Mouse (Mus musculus) midbrain, postnatal 0 days (tissue): ENCODE measurements around the gene Stac3. TPM values are rescaled to one million over a fixed set of nuclear protein-coding genes. Genes with fewer than 3 reads are reported as not detected.
A peak's percentile ranks its signal among the peaks of the same experiment; 100 is the strongest.

Experiments
- ATAC-seq: fragments of 200-750 bp; cut with Nextera tagmentation; 2 replicates; pipeline ENCODE4 v1.8.0; 2017; ENCODE audit warnings: moderate number of reproducible peaks, mild to moderate bottlenecking, moderate TSS enrichment, moderate library complexity; ENCODE audit not compliant: low FRiP score
- DNase-seq: peaks from one replicate; pipeline ENCODE4 v3.0.0-alpha.2; 2015; ENCODE audit warnings: low spot score
- H3K27ac ChIP-seq: fragments of 300-500 bp; sonication (generic); 2 replicates; pipeline ENCODE4 v1.5.1; 2014; ENCODE audit warnings: low read depth, mild to moderate bottlenecking, low read length, mixed read lengths
- H3K27me3 ChIP-seq: fragments of 300-500 bp; sonication (generic); 2 replicates; pipeline ENCODE4 v1.6.1; 2014; ENCODE audit warnings: low read length, control low read depth, mixed read lengths; ENCODE audit not compliant: insufficient read depth
- H3K36me3 ChIP-seq: fragments of 300-500 bp; sonication (generic); 2 replicates; pipeline ENCODE4 v1.6.1; 2014; ENCODE audit warnings: low read length, control low read depth, mixed read lengths; ENCODE audit not compliant: insufficient read depth
- H3K4me1 ChIP-seq: fragments of 300-500 bp; sonication (generic); 2 replicates; pipeline ENCODE4 v1.6.1; 2014; ENCODE audit warnings: mild to moderate bottlenecking, control low read depth, antibody characterized with exemption, low read length, mixed read lengths; ENCODE audit not compliant: insufficient read depth
- H3K4me2 ChIP-seq: fragments of 300-500 bp; sonication (generic); 2 replicates; pipeline ENCODE4 v1.6.1; 2014; ENCODE audit warnings: low read depth, mild to moderate bottlenecking, low read length, mixed read lengths; ENCODE audit not compliant: poor library complexity, severe bottlenecking
- H3K4me3 ChIP-seq: fragments of 300-500 bp; sonication (generic); 2 replicates; pipeline ENCODE4 v1.5.1; 2014; ENCODE audit warnings: low read depth, mild to moderate bottlenecking, low read length, moderate library complexity
- H3K9ac ChIP-seq: fragments of 300-500 bp; sonication (generic); replicated peaks from 2 replicates; pipeline ENCODE4 v1.6.1; 2014; ENCODE audit warnings: mild to moderate bottlenecking, low read length, moderate library complexity, mixed read lengths; ENCODE audit not compliant: poor library complexity, severe bottlenecking
- H3K9me3 ChIP-seq: fragments of 300-500 bp; sonication (generic); 2 replicates; pipeline ENCODE4 v1.6.1; 2016; ENCODE audit warnings: low read length, control low read depth
- CTCF ChIP-seq: IDR thresholded peaks from 2 replicates; pipeline ENCODE4 v1.5.1; 2016; ENCODE audit warnings: antibody characterized with exemption, mild to moderate bottlenecking
- WGBS: fragments of 180-500 bp; shearing (Covaris S2); extraction: QIAGEN DNeasy Blood & Tissue Kit; methylation state at CpG from one replicate; pipeline ENCODE4 v1.1.7; 2014; 5-methylcytosine and 5-hydroxymethylcytosine counted together
- polyA plus RNA-seq: library from polyadenylated mRNA; unstranded; fragments of >200 nt; fragmentation: Nextera tagmentation; extraction: Ambion mirVana; gene quantifications from 2 replicates; pipeline ENCODE4 v1.2.1, GENCODE M21; 2015
- total RNA-seq: library from RNA; depleted of rRNA; stranded (reverse); fragments of >200 nt; gene quantifications from 2 replicates; pipeline ENCODE4 v1.2.3, GENCODE M21; 2014

Stac3 gene
- total and polyA plus RNA-seq, 2 experiments from 2014 or later, result 0.51 to 1.2 TPM

DNA sequence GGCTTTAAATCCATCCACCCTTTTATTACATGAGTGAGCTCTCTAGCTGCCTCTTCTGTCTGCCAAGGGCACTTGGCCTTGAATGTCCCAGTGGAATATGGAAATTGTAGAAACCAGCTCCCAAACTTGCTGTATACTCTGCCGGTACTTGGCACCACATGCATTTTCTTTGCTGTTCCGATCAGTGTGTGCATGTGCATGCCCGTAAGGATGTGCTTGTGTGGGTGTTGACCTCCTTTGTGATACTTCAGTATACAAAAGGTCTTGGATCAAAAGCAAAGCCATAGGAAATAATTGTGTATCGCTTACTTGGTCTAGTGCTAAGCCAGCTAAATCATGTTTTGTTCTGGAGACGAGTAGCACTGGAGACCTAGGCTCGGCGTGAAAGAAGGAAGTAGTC lies 12.6 kb upstream of the Stac3 start:
- TF ChIP-seq CTCF, result no peak
- DNase-seq (no peak), ATAC-seq (no peak)
- H3K27me3 ChIP-seq, result no peaks in the 10 kb centered on the region
- no peaks in the 10 kb centered on the region for H3K9me3 ChIP-seq
- H3K36me3 ChIP-seq, result peaks cover 43% of the 10 kb centered on the region
- H3K4me3 ChIP-seq, result no peak overlapping the region
- H3K4me1 ChIP-seq, result no peaks in the 10 kb centered on the region
- H3K27ac ChIP-seq, result no peak overlapping the region
- no peak overlapping the region for H3K9ac ChIP-seq
- 82% methylated on average over 7 of the region's 7 CpGs for WGBS
- no peak overlapping the region for H3K4me2 ChIP-seq

DNA sequence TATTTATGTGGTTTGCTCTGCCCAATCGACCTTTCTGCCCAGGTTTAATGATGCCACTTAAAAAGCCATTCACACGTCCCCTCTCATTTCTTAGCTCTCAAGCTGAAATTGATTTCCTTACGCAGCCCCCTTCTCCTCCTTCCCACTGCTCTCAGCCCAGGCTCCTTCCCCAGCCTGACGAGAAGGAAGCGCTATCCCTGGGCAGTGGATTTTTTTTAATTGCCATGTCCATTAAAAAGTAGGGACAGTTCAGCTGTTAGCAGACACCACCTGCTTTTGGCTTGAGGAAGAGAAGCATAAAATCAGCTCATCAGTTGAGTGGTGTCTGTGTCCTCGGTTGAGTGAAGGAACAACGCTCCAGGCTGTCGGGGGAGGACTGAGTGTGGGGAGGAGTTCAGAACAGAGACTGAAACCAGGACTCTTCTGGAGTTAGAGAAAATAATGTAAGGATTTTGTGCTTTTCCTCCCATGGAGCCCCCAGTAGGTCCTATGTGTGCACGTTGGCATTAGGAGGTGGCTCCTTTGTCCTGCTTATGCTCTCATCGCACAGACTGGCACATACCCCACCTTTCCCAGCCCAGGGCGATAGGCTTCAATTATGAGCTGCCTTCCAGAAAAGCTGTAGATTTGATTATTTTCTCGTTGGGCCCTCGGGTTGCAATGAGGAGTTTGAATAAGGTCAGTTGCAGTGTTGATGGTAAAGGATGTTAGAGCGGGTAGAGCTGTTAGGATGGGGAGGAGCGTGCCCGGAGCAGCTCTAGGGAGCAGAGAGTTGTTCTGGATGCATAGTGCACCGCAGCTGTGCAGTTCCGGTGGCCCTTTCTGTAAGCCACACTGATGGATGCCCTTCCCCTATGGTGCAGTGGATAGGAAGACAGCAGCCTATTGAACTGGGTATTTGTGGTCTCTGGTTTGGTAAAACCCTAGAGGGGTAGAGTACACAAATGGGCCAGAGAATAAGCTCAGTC lies 11.0 kb upstream of the Stac3 start:
- H3K9me3 ChIP-seq, result no peaks in the 10 kb centered on the region
- 69% methylated on average over 18 of the region's 18 CpGs for whole genome bisulfite sequencing
- H3K4me1 ChIP-seq, result no peaks in the 10 kb centered on the region
- no peak overlapping the region for H3K9ac ChIP-seq
- no peak for TF ChIP-seq CTCF
- H3K27me3 ChIP-seq, result no peaks in the 10 kb centered on the region
- H3K4me3 ChIP-seq, result no peak overlapping the region
- ATAC-seq (0 out of 2 replicates have a peak, but pooled peaks have one; percentile 34), DNase-seq (peak; percentile 34)
- H3K27ac ChIP-seq, result 0 out of 2 replicates have a peak overlapping the region, but pooled peaks have one; percentile 38
- H3K36me3 ChIP-seq, result peaks cover 37% of the 10 kb centered on the region
- H3K4me2 ChIP-seq, result no peak overlapping the region

- H3K9me3 ChIP-seq, result no peaks in the 10 kb centered on the region
- H3K36me3 ChIP-seq, result peaks cover 39% of the 10 kb centered on the region
- no peak for DNase-seq
- H3K4me1 ChIP-seq, result no peaks in the 10 kb centered on the region
- H3K27me3 ChIP-seq, result no peaks in the 10 kb centered on the region
- TF ChIP-seq CTCF, result no peak
- H3K4me2 ChIP-seq, result no peak overlapping the region
- H3K4me3 ChIP-seq, result no peak overlapping the region
- H3K9ac ChIP-seq, result no peak overlapping the region
- WGBS, result 57% methylated on average over 8 of the region's 8 CpGs
- ATAC-seq, result no peak; the same call in 1 of the 2 replicates
- 0 out of 2 replicates have a peak overlapping the region, but pooled peaks have one; percentile 21 for H3K27ac ChIP-seq
Measured at GRCm38 (mm10) chr10:127491128-127491512, 10.4 kb upstream of the Stac3 start.

GRCm38 (mm10) chr10:127492118-127492517 lies 9.4 kb upstream of the Stac3 start:
- no peaks in the 10 kb centered on the region for H3K27me3 ChIP-seq
- DNase-seq, result no peak
- no peak overlapping the region for H3K4me3 ChIP-seq
- no peaks in the 10 kb centered on the region for H3K4me1 ChIP-seq
- peaks cover 45% of the 10 kb centered on the region for H3K36me3 ChIP-seq
- TF ChIP-seq CTCF, result no peak
- H3K9me3 ChIP-seq, result no peaks in the 10 kb centered on the region
- H3K27ac ChIP-seq, result no peak overlapping the region
- no peak overlapping the region for H3K4me2 ChIP-seq
- ATAC-seq, result no peak
- no peak overlapping the region for H3K9ac ChIP-seq
- 94% methylated on average over 3 of the region's 3 CpGs for WGBS

DNA sequence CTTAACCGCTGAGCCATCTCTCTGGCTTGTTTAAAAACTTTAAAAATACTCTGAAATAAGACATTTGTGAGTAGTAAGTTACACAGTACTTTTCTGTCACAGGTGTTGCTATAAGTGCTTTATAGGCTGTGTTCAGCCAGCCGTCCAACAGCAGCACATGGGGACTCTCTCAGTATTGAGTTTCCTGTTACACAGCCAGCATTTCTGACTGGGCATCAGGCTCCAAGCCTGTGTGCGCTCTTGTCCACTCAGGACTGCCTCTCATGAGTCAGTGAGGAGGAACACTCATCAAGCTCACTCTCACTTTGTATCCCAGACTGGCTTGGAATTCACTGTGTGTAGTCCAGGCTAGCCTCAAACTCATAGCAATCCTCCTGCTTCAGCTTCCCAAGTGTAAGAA lies 5.3 kb upstream of the Stac3 start:
- DNase-seq (no peak), ATAC-seq (no peak)
- no peak overlapping the region for H3K4me2 ChIP-seq
- peaks cover 61% of the 10 kb centered on the region for H3K36me3 ChIP-seq
- H3K4me1 ChIP-seq, result no peaks in the 10 kb centered on the region
- H3K9ac ChIP-seq, result no peak overlapping the region
- no peak for TF ChIP-seq CTCF
- H3K27ac ChIP-seq, result no peak overlapping the region
- no peak overlapping the region for H3K4me3 ChIP-seq
- H3K9me3 ChIP-seq, result no peaks in the 10 kb centered on the region
- H3K27me3 ChIP-seq, result no peaks in the 10 kb centered on the region
- 93% methylated on average over 3 of the region's 3 CpGs for WGBS

GRCm38 (mm10) chr10:127499516-127499915 lies 2.0 kb upstream of the Stac3 start:
- 83% methylated on average over 5 of the region's 5 CpGs for WGBS
- H3K9ac ChIP-seq, result no peak overlapping the region
- TF ChIP-seq CTCF, result no peak
- ATAC-seq (no peak), DNase-seq (no peak)
- no peak overlapping the region for H3K4me2 ChIP-seq
- no peaks in the 10 kb centered on the region for H3K9me3 ChIP-seq
- H3K36me3 ChIP-seq, result peaks cover 50% of the 10 kb centered on the region
- no peaks in the 10 kb centered on the region for H3K4me1 ChIP-seq
- H3K27ac ChIP-seq, result no peak overlapping the region
- H3K4me3 ChIP-seq, result no peak overlapping the region
- no peaks in the 10 kb centered on the region for H3K27me3 ChIP-seq
